Mouse (Mus musculus) spleen, adult 18-20 months (tissue): ENCODE results near the gene Flt3.

Experiments
- DNase-seq, 2 experiments: peaks; one replicate each; pipeline ENCODE4 v3.0.0; 2022; ENCODE audit warnings: mixed read lengths in 2 of 2

The Flt3 gene

DNA sequence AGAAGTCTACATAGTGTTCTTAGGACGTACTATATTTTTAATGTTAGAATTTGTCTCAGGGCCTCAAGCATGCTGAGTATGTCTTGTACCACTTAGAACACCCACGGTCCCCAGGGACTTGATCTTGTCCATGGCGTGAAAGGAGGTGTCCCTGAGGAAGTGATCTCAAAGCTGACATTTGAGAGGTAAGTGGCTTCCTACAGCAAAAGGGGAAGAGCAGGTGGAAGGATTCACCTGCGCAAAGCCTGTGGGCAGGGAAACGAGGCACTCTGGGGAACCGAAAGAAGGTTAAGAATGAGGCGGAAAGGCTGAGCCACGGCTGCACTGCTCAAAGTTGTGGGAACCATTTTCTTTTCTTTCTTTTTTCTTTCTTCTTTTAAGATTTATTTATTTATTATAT lies 48.4 kb downstream of the Flt3 start:
- peak in 1 of 2 experiments; percentile 28 for DNase-seq

DNA sequence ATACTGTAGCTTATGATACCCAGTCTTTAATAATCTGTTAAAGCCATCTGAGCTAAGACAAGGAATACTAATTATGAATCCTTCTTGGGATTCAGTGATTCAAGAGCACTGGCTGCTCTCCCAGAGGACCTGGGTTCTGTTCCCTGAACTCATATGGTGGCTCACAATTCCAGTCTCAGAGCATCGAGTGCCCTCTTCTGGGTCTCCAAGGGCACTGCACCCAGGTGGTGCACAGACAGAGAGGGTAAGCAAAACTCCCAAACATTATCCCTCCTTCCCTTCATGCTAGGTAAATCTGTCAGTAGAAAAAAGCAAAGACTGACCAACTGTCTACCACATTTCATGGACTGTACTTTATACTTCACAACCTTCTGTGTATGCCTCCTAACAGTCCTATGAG lies 54.3 kb downstream of the Flt3 start:
- no peak for DNase-seq

DNA sequence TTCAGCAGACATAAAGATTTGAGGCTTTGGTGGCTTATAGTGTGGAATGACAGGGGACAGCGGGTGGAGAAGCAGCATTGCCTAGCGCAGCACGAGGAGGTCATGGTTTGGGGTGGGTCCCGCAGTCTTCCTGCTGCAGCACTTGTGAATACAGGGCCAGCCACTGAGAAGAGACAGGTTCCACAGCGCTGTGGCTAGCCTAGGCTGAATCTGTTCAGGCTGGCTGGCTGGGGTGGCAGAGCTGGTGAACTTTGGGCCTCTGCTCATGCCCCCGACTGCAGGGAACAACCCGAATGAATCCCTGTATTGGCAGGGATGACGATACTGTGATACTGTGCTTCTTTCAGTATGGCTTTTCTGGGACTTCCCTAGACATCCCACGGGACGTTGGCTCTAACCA lies 56.4 kb downstream of the Flt3 start:
- no peak for DNase-seq

DNA sequence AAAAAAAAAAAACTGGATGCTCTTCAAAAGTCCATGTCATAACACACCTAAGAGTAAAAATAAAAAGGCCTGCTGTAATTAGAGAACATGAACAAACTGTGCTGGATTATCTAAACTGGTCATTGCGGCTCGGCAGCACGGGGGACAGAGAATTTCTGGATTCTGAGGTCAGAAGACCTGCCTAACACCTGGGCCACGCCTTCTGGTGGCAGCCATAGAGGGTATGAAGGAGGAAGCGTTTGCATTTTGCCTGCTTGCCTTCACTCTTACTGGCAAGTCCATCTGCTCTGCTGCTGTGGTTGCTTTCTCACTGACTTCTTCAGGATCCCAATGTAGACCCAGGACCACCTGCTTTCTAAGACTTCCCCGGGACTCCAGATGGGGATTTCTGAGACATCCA lies 57.4 kb downstream of the Flt3 start:
- no peak for DNase-seq

DNA sequence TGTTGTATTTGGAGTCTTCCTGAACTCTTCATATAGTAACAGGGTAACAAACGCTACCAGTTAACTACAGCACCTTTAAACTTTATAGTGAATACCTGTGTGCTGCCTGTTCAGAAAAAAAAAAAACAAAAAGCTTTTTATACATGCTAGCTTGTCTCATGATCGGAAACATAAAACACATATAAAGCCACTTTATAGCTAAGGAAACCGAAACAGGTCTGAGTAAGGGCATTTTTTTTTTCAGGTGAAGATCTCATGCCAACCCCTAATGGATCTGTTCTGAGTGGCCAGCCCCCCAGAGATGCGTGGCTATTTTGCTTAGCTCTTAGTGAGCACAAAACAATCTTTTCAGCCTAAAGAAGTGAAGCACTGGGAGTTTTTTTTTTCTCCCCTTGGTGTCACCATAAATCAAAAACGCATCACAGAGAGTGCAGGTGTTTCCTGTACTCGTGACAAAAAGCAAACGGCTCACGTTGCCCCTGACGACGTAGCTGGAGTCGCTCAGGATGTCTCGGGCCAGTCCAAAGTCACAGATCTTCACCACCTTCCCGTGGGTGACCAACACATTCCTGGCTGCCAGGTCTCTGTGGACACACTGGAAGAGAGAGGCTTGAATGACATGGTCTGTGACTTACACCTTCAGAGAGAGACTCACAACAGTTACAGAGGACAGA lies 59.4 kb downstream of the Flt3 start:
- peak; percentile 52 to 57 for DNase-seq

DNA sequence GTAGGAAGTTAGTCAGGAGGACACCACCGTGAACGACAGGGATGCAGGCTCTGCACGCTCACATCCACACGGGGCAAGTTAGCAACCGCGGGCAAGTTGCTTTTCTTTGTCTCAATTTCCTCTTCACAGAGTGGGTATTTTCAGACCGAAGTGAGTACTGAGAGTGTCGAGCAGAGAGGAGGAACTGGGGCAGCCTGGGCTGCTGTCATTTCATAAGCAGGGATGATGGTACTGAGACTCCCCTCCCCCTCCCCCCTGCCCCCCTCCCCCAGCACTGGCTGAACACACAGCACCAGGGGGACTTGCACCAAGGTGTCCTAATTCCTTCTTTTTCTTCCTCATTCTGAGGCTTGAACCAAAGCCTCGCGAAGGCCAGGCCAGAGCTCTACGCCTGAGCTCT lies 60.7 kb downstream of the Flt3 start:
- peak in 1 of 2 experiments; percentile 29 for DNase-seq

DNA sequence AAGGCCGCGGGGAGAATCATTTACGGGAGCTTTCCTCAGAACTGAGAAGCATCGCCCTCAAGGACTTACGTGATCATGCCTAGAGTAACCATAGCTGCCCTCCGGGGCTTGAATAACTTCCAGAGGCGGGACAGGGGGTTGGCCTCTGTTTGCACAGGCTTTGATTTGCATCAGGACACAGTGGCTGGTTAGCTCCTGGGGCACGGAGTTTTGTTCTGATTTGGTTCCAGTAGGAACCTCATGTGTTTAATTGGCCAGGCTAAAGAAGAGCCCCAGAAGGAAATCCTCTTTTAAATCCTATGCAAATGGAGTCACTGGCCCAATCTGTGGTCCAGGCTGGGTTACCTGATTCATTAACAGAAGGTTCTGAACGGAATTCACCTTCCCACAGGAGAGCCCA lies 61.3 kb downstream of the Flt3 start:
- DNase-seq: peak; percentile 48 to 58

DNA sequence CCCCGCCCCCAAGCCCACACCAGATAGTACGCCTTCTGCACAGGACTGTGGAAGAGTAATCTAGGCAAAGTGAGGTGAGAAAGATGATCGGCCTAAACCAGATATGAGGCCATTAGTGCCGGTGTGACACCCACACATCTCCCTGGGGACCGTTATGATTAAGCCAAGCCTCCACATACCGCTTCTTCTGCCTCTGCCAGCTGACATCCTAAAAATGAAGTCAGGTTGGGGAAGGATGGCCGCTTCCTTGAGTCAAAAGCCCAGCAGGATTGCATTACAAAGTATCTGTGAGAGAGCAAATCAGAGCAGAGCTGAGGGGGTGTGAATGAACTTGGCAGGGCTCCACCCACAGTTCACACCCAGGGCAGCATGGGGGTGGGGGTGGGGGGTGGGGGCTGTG lies 67.6 kb downstream of the Flt3 start:
- DNase-seq: peak in 1 of 2 experiments; percentile 7

DNA sequence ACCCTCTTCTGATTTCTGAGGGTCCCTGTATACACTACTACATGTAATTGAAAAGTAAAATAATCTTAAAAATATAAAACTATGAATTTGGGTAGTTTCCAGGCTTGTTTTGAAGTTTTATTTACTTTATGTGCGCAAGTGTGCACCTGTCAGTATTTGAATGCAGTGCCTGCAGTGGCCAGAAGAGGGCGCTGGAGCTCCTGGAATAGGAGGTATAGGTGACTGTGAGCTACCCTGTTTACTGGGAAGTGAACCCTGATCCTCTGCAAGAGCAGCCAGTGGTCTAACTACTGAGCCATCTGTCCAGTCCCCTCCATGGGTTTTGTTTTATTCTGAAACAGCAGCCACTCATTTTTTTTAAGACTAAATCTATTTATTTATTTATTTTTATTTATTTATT lies 68.7 kb downstream of the Flt3 start:
- peak; percentile 69 to 82 for DNase-seq

DNA sequence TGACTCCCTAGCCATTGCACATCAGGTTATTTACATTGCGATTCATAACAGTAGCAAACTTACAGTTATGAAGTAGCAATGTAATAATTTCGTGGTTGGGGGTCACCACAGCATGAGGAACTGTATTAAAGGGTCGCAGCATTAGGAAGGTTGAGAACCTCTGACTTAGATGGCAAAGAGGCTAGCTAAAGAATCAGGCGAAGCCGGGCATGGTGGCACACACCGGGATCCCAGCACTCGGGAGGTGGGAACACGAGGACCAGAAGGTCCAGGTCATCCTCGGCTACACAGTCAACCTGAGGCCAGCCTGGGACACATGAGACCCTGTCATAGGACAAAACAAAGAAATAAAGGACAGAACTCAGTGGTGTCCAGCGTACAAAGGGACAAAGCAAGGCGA lies 70.3 kb downstream of the Flt3 start:
- no peak for DNase-seq

DNA sequence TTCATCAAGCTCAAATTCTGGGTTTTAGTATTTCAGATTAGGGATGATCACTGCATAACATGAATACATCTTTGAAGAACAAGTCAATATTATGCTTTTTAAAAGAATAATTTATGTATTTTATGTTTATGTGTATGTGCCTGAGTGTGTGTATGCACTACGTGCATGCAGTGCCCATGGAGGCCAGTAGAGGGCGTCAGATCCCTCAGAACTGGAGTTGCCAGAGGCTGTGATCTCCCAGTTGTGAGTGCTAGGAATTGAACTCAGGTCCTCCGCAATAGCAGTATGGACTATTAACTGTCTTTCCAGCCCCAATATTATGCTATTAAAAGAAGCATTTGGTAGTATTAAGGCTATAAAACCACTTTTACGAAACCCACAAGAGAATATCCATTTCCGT lies 72.7 kb downstream of the Flt3 start:
- peak in 1 of 2 experiments; percentile 2 for DNase-seq

DNA sequence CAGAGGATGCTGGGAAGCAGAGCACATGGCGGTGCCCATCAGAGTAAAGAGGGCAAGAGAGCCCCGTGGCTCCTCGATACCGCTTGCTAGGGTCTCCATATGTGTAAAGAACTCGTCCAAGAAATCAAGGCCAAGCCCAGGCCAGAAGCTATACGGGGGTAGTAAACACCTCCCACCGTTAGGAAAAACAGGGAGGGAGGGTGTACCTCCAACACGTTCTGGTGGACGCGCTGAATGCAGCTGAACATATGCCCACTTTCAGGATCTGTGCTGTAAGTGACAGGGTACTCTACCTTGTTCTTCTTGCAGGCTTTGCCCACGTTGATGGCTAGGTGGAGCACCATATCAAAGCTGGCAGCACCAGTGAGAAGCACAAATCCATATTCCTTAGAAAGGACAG lies 74.4 kb downstream of the Flt3 start:
- DNase-seq: no peak

DNA sequence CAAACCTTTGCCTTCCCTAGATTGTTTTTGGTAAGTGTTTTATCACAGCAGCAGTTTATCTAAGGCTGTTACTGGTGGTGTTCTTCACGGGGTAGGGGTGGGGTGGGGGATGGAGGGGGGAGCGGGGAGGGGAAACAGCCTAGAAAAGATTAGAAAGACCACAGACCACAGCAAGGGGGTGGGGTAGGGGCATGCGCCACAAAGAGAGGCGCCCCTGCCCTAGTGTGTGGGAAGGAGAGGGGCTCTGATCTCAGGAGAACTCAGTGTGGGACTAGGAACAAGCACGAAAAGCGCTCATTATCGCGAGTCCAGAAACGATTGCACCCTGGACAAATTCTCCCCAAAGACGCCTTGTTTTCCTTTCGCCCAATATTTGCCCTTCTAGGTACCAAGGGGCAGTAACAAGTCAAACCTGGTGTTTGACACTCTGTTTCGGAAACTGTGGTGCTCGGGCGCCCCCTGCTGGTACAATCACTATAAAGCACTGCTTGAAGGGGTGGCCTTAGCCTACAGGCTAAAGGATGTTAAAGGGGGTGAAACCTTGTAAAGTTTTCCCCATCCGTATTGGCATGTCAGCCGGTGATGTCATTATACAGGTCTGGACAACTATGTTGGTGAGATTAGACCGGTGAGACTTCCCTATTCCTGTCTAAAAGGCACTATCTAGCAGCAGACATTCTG lies 76.9 kb downstream of the Flt3 start:
- DNase-seq: peak; percentile 52 to 81

DNA sequence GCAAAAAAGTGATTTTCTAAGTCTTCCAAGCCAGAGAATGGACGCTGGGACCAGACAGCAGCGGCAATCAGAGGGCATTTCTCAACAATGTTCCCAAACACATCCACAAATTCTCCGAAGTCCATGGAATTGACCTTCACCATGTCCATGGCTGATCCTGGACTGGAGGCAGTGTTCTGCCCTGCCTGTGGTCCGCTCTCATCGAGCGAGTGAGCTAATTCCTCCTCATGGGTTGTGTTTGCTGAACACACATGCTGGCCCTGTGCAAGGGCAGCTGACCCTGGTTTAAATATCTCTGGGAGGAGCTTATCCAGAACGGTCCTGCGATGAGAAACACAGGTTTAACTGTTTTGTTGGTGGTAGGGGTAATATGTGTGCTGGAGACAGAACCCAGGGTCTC lies 78.1 kb downstream of the Flt3 start, which contains the start of gene Urad:
Urad (minus strand) TSS at position 258 of the 400 bp plus-strand sequence.
- no peak for DNase-seq

DNA sequence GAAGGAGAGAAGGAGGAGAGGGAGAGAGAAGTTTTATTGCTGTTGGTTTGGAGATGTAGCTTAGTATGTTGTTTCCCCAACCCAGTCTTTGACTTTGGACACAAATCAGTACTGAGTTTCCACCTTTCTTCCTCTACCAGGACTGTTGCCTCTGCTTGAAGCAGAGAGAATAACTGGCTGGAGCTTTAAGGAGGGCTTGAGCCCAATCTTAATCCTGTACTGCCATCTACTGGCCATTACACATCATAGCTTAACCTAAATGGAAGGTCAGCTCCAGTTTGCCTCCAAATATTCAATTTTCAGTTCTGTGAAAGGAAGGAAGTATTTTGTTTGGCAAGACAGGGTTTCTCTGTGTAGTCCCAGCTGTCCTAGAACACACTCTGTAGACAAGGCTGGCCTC lies 80.6 kb downstream of the Flt3 start:
- no peak for DNase-seq

DNA sequence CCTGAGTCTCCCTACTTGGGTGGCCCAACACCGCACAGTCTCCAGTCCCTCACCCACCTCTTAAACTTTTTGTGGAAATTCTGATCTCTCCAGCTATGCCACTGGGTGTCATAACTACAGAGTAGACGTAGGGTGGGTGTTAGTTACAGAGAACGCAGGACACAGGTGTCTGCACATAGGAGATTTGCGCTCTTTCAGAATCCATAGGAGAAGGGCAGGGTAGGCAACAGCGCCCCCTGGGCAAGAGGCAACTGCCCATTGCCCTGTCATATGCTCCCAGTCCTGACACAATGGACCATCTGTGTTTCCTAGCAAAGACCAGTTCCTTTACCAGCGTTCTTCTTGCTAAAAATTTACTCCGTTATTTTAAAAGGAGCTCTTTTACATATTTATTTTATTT lies 82.3 kb downstream of the Flt3 start:
- DNase-seq: no peak

DNA sequence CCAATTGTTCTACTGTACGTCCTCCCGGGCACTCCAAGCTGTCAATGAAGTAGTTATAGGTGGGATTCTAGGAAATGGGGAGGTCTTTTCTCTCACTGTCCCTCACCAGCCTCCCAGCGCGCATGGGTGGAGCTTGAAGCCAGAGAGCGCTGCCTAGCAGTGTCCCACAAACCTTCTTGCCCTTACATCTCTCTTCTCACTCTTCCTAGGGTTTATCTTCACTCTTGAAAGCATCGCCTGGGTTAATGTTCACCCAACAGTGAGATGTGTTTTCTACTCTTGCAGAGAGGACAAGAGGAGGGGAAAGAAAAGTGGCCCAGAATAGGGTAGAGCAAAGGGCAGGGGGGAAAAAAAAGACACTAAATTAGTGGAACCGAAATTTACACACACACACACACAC lies 83.0 kb downstream of the Flt3 start:
- DNase-seq: no peak

DNA sequence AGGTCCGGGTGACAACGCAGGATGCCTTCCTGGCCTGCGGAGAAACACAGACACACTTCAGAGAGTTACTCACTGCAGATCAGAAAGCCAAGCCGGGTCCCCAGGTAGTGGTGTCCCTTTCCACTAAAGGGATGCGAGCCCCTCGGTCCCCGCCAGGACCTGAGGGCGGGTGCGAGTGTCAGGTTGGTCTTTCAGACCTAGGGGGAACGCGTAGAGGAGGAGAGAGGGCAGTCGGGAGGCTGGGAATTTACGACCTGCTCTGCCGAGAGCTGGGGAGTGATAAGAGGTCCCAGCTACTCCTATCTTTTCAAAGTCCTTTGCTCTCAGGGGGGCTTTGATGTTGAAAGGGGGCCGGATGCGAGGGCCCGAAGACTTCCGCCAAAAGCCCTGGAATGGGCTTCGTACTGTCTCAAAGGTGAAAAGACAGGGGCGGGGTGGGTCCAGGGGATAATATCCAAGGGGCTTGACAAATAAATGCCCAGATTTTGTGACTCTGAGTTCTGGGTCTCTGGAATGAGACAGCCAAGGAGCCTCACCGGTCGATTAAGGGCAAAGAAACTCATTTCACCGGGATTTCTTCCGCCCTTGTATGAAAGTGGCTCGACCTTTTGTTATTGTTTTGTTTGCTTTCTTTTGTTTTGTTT lies 84.7 kb downstream of the Flt3 start:
- DNase-seq: no peak

DNA sequence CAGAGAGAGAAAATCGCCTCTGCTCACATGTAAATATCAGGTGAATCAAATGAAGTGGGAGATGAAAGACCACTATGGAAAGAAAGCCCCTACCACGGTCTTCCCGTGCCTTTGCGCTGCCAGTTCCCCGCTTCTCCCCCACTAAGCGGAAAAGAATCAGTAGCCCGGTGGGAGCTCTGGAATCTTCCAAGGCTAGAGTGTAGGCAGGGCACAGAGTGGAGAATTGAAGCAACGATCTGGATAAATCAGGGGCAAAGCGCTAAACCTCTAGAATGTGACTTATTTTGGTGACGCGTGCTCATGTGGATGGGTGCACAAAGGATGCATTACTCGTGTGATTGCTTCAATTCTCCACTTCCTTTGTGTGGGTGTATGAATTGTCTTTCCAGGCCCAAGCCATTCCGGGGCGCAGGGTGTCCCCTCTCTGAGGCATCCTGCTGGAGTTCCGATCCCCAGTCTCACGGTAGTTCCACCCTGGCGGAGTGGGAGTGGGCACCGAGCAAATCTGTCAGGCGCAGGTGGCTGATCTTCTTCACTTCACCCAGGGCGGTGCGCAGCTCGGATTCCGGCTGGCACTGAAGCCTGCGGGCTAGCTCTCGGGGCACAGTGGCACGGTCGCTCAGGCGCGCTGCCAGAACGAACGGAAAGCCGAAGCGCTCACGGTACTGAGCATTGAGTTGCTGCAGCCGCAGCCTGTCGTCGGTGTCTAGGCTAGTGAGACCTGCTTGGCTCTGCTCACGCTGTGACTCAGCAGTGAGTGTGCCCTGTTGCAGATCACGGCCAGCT lies 85.5 kb downstream of the Flt3 start:
- DNase-seq: no peak

DNA sequence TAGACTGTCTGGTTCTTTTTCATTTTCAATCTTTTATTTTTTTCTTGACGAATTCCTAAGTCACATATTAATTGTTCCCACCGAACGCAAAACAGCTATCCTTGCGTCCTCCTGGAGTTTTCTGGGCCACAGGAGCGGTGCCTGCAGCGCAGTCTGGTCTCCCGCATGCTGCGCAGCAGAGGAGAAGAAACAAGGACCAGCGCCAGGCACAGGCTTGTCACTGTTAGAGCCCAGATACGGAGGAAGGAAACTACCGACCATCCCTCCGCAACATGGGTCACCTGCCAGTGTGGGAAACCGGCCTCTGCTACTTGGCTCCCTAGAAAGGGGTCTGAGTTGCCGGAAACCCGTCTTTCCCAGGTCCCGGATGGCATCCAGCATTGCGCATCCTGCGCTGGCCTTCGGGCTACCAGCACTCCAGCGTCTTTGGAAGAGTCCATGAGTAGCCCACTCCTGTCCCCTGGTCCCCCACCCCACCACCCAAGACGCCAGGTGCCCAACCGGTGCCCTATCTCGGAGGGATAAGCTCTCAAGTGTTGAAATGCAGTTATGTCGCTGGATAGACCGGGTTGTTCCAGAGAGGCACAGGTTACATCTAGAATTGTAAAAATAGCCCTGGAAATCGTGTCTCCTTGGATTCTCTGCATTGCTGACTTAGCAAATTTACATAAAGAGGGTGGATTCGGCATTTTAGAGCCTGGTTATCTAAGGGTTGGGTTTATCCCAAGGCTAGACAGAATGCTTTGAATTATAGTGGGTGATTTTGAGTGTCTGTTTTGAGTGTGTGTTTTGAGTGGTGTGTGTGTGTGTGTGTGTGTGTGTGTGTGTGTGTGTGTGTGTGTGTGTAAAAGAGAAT lies 87.2 kb downstream of the Flt3 start:
- DNase-seq: no peak

DNA sequence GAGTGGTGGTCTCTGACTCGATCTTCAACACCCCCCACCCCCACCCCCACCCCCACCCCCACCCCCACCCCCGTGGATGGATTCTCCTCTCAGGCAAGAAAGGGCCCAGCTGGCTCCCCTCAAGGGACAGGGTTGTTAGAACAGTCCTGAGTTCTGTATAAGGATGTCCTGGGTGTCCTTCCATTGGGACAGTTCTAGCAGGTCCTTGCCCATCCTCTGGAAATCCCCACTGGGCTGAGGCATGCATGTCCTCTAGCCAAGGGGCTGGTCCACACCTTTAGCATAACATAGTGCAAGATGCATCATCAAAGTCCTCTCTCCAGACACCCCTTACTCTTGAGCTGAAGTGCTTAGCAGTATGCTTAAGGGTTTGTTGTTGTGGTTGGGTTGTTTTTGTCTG lies 90.5 kb downstream of the Flt3 start:
- DNase-seq: no peak

DNA sequence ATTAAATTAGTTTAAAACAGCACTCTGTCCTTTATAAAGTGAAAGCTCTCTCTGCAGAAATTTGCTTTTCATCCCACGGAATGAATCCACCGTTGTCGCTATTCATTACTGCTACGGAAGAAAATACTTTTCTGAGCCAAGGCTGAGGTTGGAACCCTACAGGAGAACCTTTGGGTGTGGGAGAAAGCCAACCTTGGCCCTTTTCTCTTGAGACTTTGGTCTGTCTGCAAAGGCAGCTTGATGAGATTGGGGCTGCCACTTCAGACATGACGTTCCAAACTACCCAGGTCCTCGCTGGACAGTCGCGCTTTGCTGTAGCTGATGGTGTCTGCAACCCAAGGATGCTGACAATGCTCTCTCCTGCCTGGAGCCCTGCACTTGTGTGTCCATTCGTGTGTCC lies 91.8 kb downstream of the Flt3 start:
- no peak for DNase-seq
